Mouse (Mus musculus) heart, adult 2 months (tissue): ENCODE measurements around the gene Rdh19. TPM values are rescaled to one million over a fixed set of nuclear protein-coding genes. Genes with fewer than 3 reads are reported as not detected.
"Not testable (repeated sequence)": the region's sequence is repeated elsewhere in the genome, so short reads cannot be mapped to it uniquely, and the experiment has no call there.

Experiments
- DNase-seq, 2 experiments: peaks; one replicate each; pipeline ENCODE4 v3.0.0; 2021
- H3K27ac ChIP-seq: fragments of 200-600 bp; 2 replicates; pipeline ENCODE4 v1.8.1; 2022
- H3K27me3 ChIP-seq: fragments of 200-500 bp; 2 replicates; pipeline ENCODE4 v1.6.1; 2012; ENCODE audit warnings: mild to moderate bottlenecking, low read length, inconsistent platforms, mixed read lengths; ENCODE audit not compliant: control insufficient read depth, insufficient read depth
- H3K36me3 ChIP-seq: fragments of 200-500 bp; 2 replicates; pipeline ENCODE4 v1.6.1; 2012; ENCODE audit warnings: low read length, inconsistent platforms; ENCODE audit not compliant: control insufficient read depth, insufficient read depth
- H3K4me1 ChIP-seq: fragments of 200-500 bp; 2 replicates; pipeline ENCODE4 v1.6.1; 2011; ENCODE audit warnings: low read length; ENCODE audit not compliant: control insufficient read depth, insufficient read depth
- H3K4me3 ChIP-seq: fragments of 200-600 bp; 2 replicates; pipeline ENCODE4 v1.8.1; 2022
- H3K79me2 ChIP-seq: fragments of 200-500 bp; replicated peaks from 2 replicates; pipeline ENCODE4 v1.6.1; 2012; ENCODE audit warnings: mild to moderate bottlenecking, inconsistent platforms, low read length, moderate library complexity, mixed read lengths; ENCODE audit not compliant: control insufficient read depth, insufficient read depth
- H3K9ac ChIP-seq: fragments of 200-500 bp; 2 replicates; pipeline ENCODE4 v1.6.1; 2012; ENCODE audit warnings: low read depth, mild to moderate bottlenecking, control low read depth, inconsistent platforms, low read length, mixed read lengths
- CTCF ChIP-seq: fragments of 200-600 bp; IDR thresholded peaks from 2 replicates; pipeline ENCODE4 v1.8.1; 2022; ENCODE audit warnings: antibody characterized with exemption, mild to moderate bottlenecking, moderate library complexity
- EP300 ChIP-seq: fragments of 200-500 bp; IDR thresholded peaks from 2 replicates; pipeline ENCODE4 v1.6.1; 2011; ENCODE audit warnings: low read depth, low read length, control low read depth; ENCODE audit not compliant: insufficient read depth
- POLR2A ChIP-seq: fragments of 200-500 bp; IDR thresholded peaks from 2 replicates; pipeline ENCODE4 v1.6.1; 2011; ENCODE audit warnings: mild to moderate bottlenecking, low read depth, low read length, control low read depth; ENCODE audit not compliant: insufficient read depth
- WGBS: fragments of 180-500 bp; shearing (Covaris S2); methylation state at CpG from one replicate; pipeline ENCODE4 v1.1.7; 2018; 5-methylcytosine and 5-hydroxymethylcytosine counted together
- intact Hi-C: fragments of 180-260 bp; cut with DNase I; formaldehyde crosslinking; loops from one replicate; pipeline ENCODE4 v1.15.1; 2025
- polyA plus RNA-seq: library from polyadenylated mRNA; depleted of rRNA; stranded (reverse); fragments of >200 nt; gene quantifications from 2 replicates; pipeline ENCODE4 v1.2.3, GENCODE M21; 2012
- total RNA-seq, 2 experiments: library from RNA; stranded (reverse); gene quantifications; 2 replicates each; pipeline ENCODE4 v1.2.3; 2021

Gene Rdh19
- total and polyA plus RNA-seq, 3 experiments, result not detected

- WGBS, result 71% methylated on average over 1 of the region's 1 CpGs
- Histone ChIP-seq H3K9ac (no peak overlapping the region), H3K4me1 (no peaks in the 10 kb centered on the region), H3K4me3 (no peak overlapping the region), H3K27me3 (no peaks in the 10 kb centered on the region), H3K79me2 (no peaks in the 10 kb centered on the region), H3K36me3 (no peaks in the 10 kb centered on the region), H3K27ac (no peak overlapping the region)
- TF ChIP-seq EP300 (no peak), POLR2A (no peak), CTCF (no peak)
- intact Hi-C loops, result no loop called here
- no peak for DNase-seq
Observed at GRCm38 (mm10) chr10:127891481-127891880, 41.8 kb downstream of the Rdh19 start.

- 51% methylated on average over 5 of the region's 5 CpGs for WGBS
Observed at GRCm38 (mm10) chr10:127893163-127894022, 43.7 kb downstream of the Rdh19 start.

GRCm38 (mm10) chr10:127896705-127897104 is 47.0 kb downstream of the Rdh19 start:
- H3K4me3 ChIP-seq, result no peak overlapping the region
- intact Hi-C loops, result no loop called here
- no peak for TF ChIP-seq EP300
- TF ChIP-seq POLR2A, result no peak
- no peak for TF ChIP-seq CTCF
- no peaks in the 10 kb centered on the region for H3K79me2 ChIP-seq
- WGBS, result 43% methylated on average over 5 of the region's 5 CpGs
- H3K27me3 ChIP-seq, result no peaks in the 10 kb centered on the region
- no peak for DNase-seq
- no peaks in the 10 kb centered on the region for H3K36me3 ChIP-seq
- no peak overlapping the region for H3K27ac ChIP-seq
- H3K4me1 ChIP-seq, result no peaks in the 10 kb centered on the region
- no peak overlapping the region for H3K9ac ChIP-seq

More at GRCm38 (mm10) chr10:127893163-127894022, 43.7 kb downstream of the Rdh19 start:
- H3K36me3 ChIP-seq, H3K27me3 ChIP-seq, DNase-seq, H3K4me3 ChIP-seq, H3K79me2 ChIP-seq, intact Hi-C loops, H3K27ac ChIP-seq, H3K4me1 ChIP-seq, H3K9ac ChIP-seq: not testable (repeated sequence)

GRCm38 (mm10) chr10:127897506-127897905 is 47.8 kb downstream of the Rdh19 start:
- no peaks in the 10 kb centered on the region for H3K79me2 ChIP-seq
- H3K9ac ChIP-seq, result no peak overlapping the region
- no peak overlapping the region for H3K4me3 ChIP-seq
- intact Hi-C loops, result no loop called here
- H3K27me3 ChIP-seq, result no peaks in the 10 kb centered on the region
- no peak for DNase-seq
- WGBS, result 84% methylated on average over 3 of the region's 3 CpGs
- no peak overlapping the region for H3K27ac ChIP-seq
- H3K4me1 ChIP-seq, result no peaks in the 10 kb centered on the region
- no peaks in the 10 kb centered on the region for H3K36me3 ChIP-seq
- TF ChIP-seq CTCF, result no peak

- no peaks in the 10 kb centered on the region for H3K36me3 ChIP-seq
- no peak for TF ChIP-seq CTCF
- TF ChIP-seq EP300, result no peak
- no peak for TF ChIP-seq POLR2A
- no peak within 1 kb of the TSS for H3K9ac ChIP-seq
- DNase-seq, result no peak
- H3K4me1 ChIP-seq, result no peaks in the 10 kb centered on the region
- intact Hi-C loops, result no loop called here
- no peak within 1 kb of the TSS for H3K27ac ChIP-seq
- 88% methylated on average over 2 of the region's 2 CpGs for WGBS
- no peak within 1 kb of the TSS for H3K4me3 ChIP-seq
- H3K27me3 ChIP-seq, result no peaks in the 10 kb centered on the region
- H3K79me2 ChIP-seq, result no peaks in the 10 kb centered on the region
Observed at GRCm38 (mm10) chr10:127898218-127898617, 48.5 kb downstream of the Rdh19 start, which contains the start of gene Sdr9c7. Gene Sdr9c7, plus strand, starts transcription at chr10:127898518.

DNA sequence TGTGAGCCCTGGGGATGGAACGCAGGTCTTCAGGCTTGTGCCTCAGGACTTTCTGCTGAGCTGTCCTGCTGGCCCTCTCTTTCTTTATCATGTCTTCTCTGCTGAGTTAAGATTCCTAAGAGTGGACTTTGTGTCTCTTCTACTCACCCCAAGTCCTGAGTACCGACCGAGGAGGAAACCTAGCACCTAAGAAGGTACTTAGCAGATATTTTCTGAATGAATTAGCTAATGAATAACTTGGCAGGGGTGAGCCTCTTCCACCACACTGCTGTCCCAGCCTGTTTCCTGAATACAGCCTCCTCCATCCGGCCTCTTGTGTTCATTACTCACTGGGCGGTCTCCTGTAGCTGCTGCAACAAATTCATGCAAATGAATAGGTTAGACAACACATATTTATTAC is 50.1 kb downstream of the Rdh19 start:
- H3K4me3 ChIP-seq, result no peak overlapping the region
- intact Hi-C loops, result no loop called here
- TF ChIP-seq POLR2A (no peak), CTCF (no peak), EP300 (no peak)
- H3K79me2 ChIP-seq, result no peaks in the 10 kb centered on the region
- WGBS, result 40% methylated on average over 5 of the region's 5 CpGs
- no peaks in the 10 kb centered on the region for H3K27me3 ChIP-seq
- H3K36me3 ChIP-seq, result no peaks in the 10 kb centered on the region
- H3K27ac ChIP-seq, result no peak overlapping the region
- H3K9ac ChIP-seq, result no peak overlapping the region
- no peak for DNase-seq
- H3K4me1 ChIP-seq, result no peaks in the 10 kb centered on the region
